Mouse (Mus musculus) cerebellum, adult 18-20 months (tissue): ENCODE measurements at regions not wholly inside any gene's neighbourhood (a gene's known extent, or its start where the extent isn't known, plus 50 kb on each side); places are given as distances from the start of the nearest gene placed in this dataset.

ENCODE experiments used
- DNase-seq, 2 experiments: peaks; one replicate each; pipeline ENCODE4 v3.0.0; 2021

DNA sequence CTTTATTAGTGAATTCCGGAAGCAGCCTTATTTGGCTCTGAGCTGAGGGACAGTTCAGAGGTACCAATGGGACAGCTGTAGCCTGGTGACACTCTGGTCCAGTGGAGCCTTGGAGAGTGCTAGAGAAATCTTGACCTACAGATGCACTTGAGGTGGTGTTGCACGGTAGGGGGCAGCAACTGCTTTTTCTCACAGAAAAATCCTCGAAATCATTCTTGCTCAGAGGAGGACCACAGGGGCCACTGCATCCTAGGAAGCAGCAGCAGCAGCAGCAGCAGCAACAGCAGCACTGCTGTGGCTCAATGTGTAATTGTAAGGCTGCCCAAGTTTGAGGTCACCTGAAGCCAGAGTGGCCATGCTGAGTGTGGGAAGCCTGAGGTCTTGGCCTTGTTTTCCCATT is 299.7 kb upstream of the Ppp2r3a start:
- DNase-seq = no peak

DNA sequence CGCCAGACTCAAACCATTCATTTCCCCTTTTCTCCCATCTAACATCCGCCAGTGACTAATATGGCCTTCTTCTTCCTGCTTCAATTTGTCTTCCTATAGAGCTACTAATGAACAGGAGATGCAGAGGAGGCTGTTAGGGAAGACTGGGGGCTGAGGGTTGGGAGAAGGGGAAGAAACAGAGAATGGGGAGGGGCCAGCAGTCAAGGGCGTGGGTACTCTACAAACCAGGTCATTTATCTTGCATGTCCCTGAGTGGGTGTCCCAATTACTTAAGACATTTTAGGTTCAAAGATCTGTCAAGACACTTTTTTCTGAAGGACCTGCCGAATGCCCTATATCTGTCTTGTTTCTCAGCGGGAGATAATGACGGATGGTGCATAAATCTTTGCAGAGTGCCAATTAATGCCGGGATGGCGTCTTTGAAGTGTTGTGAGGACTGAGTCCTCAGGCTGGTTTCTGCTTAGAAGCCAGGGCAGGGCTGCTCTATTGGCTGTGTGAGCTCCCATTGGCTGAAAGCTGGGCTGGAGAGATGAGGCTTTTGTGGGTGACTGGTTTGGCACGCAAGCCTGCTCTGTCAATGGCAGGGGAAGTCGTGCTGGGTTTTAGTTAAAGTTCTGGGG is 294.7 kb upstream of the Ppp2r3a start:
- DNase-seq = no peak

DNA sequence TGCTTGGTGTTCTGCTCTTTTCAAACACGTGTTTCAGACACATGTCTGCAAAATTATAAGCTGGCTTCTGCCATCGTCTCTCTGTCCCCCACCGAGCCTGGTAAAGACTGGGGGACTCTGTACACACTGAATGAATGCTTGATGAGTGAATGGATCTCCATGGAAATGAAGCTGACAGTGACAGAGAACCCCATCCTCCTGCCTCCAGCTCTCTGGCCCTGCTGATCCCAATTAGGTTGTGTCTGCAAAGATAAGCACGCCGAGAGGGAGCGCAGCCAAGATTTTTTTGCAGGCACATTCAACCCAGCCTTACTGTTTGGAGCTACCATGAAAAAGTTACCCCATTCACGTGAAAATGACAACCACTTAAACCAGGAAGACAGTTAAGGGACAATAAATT is 266.5 kb upstream of the Ppp2r3a start:
- no peak for DNase-seq

DNA sequence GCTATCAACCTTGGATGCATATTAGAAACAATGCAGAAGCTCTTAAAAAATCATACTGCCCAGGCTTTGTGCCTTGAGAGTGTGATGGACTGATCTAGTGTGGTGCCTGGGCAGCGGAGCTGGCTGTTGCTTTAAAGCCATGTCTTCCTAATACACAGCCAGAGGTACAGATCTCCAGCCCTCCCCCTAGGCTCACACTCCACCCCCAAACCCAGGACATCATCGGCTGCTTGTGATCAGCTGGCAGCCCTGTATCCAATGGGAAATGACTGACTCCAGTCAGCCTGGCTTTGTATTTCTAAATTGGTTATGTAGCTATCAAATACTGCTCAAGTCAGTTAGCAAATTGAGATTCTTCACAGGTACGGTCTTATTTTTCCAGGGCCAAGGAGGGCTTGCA is 259.2 kb upstream of the Ppp2r3a start:
- no peak for DNase-seq

DNA sequence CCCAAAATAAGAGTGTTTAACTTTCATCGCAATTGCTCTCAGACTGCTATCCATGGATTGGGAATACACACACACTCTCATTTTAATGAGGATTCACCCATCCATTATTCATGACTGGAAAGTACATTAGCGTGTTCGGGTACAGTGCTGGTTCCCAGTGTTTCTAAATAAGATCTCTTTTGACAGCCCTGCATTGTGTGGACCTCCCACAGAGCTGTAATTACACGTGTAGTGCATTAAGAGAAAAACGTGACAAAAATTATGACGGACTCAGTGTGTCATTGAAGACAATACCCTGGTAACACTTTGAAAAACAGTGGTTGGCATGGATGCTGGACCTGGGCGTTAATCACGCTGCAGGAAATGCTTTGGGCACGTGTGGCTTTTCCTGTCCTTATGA is 257.6 kb upstream of the Ppp2r3a start:
- DNase-seq = no peak

DNA sequence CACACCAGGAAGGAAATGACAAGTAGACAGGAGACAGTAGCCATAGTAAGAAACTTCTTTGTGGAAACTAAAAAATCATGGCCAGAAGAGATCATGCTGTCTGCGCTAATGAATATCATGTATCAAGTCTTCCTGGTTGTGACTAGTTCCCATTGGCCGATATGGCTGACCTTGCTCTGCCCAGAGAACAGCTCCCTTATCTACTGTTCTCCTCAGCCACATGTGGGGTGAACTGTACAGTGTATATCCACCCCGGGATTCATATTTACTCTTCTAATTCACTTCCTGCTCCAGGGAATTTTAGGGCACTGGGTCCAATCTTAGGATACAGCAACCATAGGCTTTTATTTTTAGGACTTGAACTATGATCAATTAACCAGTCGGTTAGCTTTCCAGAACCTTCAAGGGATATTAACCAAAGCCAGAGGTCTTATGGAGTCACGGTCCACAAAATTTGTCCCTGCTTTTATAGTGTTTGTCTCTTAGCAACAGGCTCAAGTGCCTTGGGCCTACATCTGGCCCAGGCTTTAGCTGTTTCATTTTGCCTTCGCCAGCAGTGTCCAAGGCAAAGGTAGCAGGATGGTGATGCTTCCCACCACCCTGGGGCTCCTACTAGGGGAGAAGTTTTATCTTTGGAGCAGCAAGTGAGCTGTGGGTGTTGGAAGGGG is 255.6 kb upstream of the Ppp2r3a start:
- DNase-seq = no peak

DNA sequence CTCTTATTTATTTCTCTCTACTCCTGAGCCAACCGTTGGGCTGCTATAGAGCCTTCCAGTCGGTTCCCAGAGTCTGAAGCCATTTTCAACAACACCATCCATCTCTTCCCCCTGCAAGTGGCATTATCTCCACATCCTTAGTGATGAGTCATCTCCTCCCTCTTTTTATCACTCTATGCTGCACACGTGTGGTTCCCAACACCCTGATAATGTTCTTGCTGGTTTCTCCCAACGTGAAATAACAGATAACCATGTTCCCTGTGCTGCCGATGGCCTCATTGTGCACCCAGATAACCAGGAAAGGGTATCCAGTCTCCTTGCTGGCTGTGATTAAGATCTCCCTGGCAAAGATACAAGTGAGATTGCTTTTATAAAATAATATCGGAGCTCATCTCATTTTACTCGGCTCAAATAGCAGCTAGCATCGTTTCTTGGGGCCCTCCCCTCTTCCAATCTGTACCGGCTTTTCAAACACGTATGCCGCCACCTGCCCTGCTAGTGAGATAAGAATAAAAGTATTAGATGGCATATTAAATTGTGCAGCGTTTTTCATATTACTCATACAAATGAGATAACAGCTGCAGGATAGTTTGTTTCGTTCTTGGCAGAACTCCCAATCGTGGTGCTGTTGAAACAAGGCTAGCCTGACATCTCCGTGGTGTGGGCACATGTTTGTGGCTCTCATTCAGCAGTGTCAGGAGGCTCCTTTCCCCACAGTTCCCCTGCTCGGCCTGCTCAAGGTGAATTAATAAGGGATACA is 250.3 kb upstream of the Ppp2r3a start:
- DNase-seq = no peak

DNA sequence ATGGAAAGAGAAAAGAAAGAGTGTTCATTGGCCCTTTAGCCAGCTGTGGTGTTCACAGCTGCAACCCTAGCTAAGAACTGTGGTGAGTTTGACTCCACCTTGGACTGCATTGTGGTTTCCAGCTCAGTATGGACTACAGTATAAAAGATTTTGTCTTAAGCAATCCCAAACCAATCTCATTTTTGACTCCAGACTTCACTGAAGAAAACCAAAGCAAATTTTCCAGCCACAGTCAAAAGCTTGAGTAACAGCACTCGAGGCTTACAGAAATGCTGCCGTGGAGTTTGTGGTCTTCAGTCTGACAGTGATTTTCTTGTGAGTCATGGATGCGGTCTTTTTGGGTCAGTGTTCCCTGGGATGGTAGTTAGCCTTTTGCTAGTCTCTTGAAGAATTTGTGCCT is 249.4 kb upstream of the Ppp2r3a start:
- DNase-seq = no peak

DNA sequence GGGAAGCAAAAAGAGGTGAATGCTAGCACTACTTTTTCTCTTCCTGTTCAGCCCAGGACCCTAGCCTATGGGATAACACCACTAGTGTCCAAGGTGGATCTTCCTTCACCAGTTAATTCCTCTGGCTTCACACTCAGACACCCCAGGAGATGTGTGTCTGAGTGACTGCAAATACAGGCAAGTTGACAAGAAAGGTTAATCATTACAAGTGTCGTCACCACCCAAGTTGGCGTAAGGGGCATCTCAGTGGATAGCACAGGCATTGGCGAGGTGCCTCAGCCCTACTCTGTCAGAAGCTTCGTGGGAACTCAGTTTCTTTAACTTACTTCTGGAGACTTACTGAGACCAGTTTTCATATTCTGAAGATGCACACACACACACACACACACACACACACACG is 247.1 kb upstream of the Ppp2r3a start:
- no peak for DNase-seq

DNA sequence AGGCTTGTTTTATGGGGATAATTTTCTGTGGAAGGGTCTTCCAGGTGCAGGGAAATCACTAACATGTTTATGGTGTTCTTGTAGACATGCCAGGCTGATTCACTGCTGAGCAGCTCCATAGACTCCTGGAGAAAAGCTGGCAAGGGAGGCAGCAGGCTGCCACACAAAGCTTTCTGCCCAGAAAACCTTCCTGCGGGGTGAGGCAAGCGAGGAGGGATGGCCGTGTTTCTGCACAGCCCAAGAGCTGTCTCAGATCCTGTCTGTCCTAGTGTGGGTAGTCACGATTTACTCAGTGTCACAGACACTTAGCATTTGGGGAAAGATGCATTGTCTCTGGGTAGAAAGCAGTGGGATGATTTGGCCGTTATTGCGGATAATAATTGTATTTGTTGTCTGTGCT is 244.2 kb upstream of the Ppp2r3a start:
- no peak for DNase-seq

DNA sequence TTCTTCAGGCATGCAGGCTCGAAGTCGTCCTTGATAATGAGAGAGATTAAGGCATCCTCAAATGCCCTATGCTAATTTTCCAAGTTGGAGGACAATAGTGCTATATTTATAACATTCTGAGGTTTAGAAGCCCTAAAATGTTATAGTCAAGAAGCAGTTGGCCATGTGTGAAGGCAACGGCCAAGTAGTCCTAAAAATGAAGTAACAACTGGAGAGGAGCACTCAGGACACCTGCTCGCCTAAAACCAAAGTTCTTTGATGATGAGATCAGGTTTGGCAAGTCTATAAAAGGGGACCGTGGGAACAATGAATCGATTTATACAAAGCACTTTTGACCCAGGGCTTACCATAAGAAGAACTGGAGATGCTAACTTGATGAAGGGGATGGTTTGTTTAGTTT is 237.4 kb upstream of the Ppp2r3a start:
- DNase-seq = no peak

DNA sequence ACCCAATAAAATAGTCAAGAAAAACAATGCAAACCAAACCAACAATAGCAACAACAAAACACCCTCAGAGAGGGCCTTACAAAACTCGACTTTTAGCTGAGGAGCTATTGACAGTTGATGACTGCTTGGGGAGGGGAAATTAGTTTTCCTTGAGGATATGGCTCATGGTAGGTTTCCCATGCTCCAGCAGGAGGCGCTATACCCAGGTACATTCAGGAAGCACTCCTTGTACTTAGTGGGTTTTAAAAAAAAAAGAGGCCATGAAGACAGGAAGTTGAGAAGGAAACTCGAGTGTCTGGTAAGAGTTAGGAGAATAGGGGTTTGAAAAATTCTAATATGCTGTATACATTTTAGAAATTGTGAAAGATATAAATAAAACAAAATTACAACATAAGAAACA is 224.6 kb upstream of the Ppp2r3a start:
- DNase-seq = no peak

DNA sequence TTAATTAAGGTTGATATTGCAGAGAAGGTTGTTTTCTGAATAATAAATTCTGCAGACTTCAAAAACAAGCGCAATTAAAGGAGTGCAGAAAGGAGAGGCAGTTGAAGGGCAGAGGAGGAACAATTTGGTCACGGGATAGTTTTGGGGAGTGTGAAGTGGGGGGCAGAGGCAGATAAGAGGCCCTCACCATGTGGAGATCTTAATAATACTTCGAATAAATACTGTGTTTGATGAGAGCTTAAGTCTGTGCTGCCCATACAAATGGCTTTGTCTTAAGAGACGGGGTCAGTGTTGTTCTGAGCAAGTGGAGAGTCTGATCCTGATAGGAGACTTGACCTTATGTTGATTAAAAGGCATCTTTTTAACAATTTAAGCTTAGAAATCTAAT is 221.5 kb upstream of the Ppp2r3a start:
- no peak for DNase-seq

DNA sequence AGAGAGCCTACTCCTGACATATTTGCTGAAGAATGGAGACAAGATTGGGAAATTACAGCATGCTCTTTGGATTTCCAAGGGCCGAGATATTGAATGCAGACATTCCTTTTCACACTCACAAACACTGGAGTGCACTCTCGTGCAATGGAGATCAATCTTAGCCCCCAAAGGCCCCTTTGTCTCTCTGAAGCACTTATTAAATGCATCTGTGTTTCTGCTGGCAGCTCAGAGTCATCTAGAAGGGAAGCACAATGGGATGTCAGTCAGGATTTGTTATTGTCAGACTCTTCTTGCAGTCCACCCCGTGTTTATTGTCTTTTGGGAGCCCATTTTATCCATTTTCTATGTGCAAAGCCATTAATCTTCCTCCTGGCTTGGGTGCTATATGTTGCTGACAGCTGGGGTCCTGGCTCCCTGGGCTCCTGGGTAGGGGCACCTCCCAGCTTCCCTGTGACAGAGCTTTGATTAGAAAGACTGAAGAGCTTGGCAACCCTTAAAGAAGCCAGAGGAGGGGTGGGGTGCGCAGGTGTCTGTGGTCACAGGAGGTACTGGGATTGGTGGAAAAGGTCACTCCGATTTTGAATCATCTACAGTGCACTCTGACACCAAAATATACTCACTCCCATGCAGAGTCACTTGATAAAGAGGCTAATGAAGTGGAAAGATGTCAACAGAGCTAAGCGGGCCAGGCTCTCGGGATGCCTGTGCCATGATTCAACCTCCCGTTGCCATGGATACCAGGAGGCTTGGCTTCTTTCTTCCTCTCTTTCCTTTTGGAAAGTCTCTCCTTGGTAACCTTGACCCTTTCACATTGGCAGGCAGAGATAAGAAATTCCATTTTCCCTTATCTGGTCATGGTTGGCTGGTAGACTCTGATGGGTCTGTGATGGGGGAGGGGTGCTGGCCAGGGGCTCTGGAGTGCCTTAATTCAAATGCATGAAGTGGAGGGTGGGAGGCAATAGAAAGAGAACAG is 220.8 kb upstream of the Ppp2r3a start:
- DNase-seq = no peak

DNA sequence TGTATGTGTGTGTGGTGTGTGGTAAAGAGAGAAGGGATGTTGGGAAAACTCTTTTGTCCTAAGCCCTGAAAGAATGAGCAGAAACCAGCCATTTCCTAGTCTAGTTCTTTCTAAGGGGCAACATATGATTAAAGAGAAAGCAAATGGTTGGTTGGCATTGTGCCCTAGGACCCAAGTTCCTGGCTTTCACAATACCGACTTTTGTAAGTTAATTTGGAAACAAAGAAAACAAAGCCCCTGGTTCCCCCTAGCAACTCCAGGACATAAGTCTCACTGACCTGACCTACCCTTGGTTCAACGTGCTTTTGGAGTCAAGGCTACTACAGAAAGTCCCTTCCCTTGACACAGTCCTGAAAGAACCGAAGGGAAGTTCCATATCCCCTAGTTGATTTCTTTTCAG is 220.1 kb upstream of the Ppp2r3a start:
- DNase-seq = no peak

DNA sequence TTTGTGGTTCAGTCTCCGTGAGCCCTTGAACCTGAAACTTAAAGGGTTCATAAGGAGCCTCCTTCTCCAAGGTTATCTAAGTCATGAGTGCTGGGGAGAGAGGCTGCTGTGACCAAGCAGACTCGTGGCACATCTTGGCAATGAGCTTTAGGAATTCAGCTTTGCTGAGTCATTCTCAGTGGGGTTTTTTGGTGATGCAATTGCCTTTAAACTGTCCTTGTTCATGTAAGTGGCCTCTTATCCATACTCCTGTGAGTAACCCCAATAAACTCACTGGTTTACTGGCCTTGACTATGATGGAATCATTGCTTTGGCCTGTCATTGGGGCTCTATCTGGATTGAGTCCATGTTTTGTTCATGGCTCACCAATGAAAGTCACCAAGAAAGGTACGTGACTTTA is 218.2 kb upstream of the Ppp2r3a start:
- no peak for DNase-seq

DNA sequence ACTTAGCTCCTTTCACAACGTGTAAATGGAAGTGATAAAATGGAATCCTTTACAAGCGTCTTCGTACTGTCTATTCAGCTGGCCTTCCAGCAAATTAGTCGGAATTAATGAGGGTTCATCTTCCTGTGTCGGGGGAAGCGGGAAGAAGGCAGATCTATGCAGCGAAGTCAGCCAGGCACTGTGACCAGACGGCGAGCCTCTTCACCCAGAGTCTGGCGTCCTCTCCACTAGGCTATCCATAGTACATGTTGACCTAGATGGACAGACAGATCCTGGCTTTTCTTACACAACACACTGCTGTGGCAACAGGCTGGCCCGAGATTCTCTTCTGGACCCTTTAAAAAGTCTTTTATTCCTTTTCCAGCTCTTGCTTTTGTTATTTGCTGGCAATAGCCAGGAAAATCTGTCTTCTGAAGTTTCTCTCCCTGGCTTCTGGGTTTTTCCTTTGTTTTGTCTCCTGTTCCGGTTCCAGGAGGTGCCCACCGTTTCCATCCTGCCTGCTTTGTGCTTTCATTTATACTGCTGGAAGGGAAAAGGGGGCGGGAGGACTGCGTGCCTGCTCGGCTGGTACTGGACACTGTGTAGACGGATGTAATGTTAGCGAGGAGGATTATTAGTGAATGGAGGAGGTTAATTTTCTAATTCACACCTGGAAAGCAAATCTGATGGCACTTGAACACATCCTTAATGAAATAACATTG is 213.3 kb upstream of the Ppp2r3a start:
- peak in 1 of 2 experiments; percentile 7 for DNase-seq

DNA sequence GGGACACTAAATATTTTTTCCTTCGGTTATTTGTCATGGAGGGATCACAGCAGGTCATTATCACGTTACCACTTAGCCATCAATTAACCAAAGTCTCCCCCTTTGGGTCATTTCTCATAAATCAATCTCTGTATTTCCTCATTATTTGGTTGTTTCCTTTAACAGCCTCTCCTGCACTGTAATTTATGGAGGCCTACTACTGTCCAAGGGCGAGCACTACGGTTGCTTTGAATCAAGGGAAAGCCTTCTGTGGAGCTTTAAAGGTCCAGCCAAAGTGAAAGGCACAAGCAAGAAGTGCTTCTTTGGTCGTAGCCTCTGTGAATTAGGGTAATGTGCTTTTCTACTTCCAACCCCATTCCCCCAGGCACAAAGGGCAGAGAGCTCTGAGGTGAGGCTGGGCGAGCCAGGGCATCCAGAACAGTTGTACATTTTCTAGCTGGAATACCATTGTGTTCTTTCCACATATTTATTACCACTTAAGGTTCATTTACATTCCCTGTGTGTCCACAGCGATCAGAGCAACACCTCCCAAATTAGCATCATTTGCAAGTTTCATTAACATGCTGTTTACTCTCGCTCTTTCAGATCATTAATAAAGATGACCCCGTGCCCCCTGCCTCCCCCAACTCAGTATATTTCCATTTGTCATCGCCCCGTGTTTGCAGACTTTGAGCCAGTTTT is 207.5 kb upstream of the Ppp2r3a start:
- no peak for DNase-seq

DNA sequence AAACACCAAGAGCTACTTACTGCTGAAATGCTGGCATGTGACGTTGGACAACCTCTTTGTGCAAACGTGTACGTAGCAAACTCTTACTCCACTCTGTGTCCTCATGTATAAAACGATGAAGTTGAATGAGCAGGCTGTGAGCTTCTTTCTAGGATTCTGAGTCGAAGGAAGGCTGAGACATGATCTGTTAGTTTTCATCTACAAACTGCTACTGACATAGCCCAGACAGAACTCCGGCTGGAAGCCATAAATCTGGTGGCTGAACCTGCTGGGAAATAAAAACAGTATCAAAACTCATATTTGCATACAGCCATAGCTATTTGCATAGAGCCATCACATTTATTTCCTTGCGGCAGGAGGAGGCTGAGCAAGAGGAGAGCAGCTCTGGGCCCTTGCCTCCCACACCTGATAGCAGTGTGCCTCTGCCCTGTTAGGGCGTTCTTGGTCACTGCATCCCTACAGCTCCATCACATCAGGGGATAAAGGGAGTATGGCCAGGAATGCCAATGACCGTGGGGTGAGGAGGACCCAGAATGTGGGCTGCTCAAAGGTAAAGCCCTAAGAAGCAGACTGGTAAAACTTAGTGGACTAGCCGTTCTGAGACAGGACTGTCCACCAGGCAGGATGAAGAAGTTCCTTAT is 206.8 kb upstream of the Ppp2r3a start:
- no peak for DNase-seq

DNA sequence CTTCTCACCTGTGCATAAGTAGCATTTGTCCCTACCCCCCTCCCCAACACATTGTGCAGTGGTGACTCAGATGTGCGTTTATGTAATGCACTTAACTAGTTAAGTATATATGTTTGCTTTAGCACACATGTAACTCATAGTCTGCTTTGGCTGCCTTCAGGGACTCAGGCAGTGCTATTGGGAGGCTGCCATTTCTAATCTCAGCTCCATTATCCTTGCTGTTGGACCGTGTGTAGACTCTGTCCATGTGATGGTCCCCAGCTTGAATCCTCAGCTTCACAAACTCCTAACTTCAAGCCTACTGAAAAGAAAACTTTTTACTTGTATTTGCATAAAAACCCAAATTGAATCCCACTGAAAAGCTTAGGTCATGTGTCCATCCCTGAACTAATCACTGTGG is 194.7 kb upstream of the Ppp2r3a start:
- DNase-seq = no peak

DNA sequence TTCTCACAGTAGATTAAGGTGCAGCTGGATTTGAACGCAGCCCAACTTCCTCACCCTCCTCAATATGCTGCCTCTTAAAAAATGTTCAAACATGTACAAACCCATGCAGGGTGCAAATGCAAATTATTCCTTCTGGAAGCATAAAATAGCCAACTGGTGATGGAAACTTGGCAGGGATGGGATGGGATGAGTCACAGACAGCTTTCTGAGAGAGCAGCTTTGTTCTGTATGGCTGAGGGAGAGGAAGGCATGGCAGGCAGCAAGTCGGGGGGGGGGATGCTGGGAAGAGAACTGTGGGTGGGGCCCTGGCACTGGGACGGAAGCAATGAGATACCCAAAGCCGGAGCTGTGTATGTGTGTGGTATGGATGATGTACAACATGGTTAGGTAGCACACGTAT is 194.2 kb upstream of the Ppp2r3a start:
- peak; percentile 33 to 40 for DNase-seq
